Mouse (Mus musculus): Measurements from ENCODE around the gene Kif19a. TPM values are rescaled to one million over a fixed set of nuclear protein-coding genes. Genes with fewer than 3 reads are reported as not detected.

Kif19a gene
- polyA plus RNA-seq, 1 experiment: 5.1 TPM

- WGBS: 49% methylated on average over 6 of the region's 6 CpGs
- H3K4me1 ChIP-seq (ENCODE audit: control insufficient read depth, insufficient read depth, low read length): peaks cover 3% of the 10 kb centered on the region
- H3K4me3 ChIP-seq (replicated peaks; ENCODE audit: insufficient read depth, low read depth, low read length): no peak overlapping the region
- no peaks in the 10 kb centered on the region for H3K27me3 ChIP-seq (ENCODE audit: control insufficient read depth, insufficient read depth, low read length)
- H3K27ac ChIP-seq (ENCODE audit: insufficient read depth, low read length): no peak overlapping the region
- TF ChIP-seq CTCF (IDR thresholded peaks at IDR 0.05; ENCODE audit: borderline replicate concordance, insufficient read depth, low read depth, low read length) (no peak), POLR2A (IDR thresholded peaks at IDR 0.05; ENCODE audit: borderline replicate concordance, insufficient read depth, low read length) (no peak)
- no peak for DNase-seq
Observed at GRCm38 (mm10) chr11:114741451-114741850, 23.7 kb upstream of the Kif19a start.

- TF ChIP-seq POLR2A (IDR thresholded peaks at IDR 0.05; ENCODE audit: borderline replicate concordance, insufficient read depth, low read length) (no peak), CTCF (IDR thresholded peaks at IDR 0.05; ENCODE audit: borderline replicate concordance, insufficient read depth, low read depth, low read length) (peak; percentile 96)
- no peaks in the 10 kb centered on the region for H3K27me3 ChIP-seq (ENCODE audit: control insufficient read depth, insufficient read depth, low read length)
- H3K4me3 ChIP-seq (replicated peaks; ENCODE audit: insufficient read depth, low read depth, low read length): peak overlapping the region; percentile 45
- DNase-seq: peak; percentile 87 to 97
- WGBS: 2% methylated on average over 12 of the region's 12 CpGs
- H3K27ac ChIP-seq (ENCODE audit: insufficient read depth, low read length): no peak overlapping the region
- peaks cover 8% of the 10 kb centered on the region; the same call in 1 of the 2 replicates for H3K4me1 ChIP-seq (ENCODE audit: control insufficient read depth, insufficient read depth, low read length)
Observed at GRCm38 (mm10) chr11:114745134-114745533, 20.1 kb upstream of the Kif19a start.

GRCm38 (mm10) chr11:114747564-114748138 lies 17.5 kb upstream of the Kif19a start:
- no peak for DNase-seq
- Histone ChIP-seq H3K4me3 (replicated peaks; ENCODE audit: insufficient read depth, low read depth, low read length) (no peak overlapping the region), H3K27me3 (ENCODE audit: control insufficient read depth, insufficient read depth, low read length) (no peaks in the 10 kb centered on the region), H3K4me1 (ENCODE audit: control insufficient read depth, insufficient read depth, low read length) (peaks cover 8% of the 10 kb centered on the region; the same call in 1 of the 2 replicates), H3K27ac (ENCODE audit: insufficient read depth, low read length) (no peak overlapping the region)
- WGBS: 89% methylated on average over 12 of the region's 12 CpGs
- TF ChIP-seq POLR2A (IDR thresholded peaks at IDR 0.05; ENCODE audit: borderline replicate concordance, insufficient read depth, low read length): no peak
- no peak for TF ChIP-seq CTCF (IDR thresholded peaks at IDR 0.05; ENCODE audit: borderline replicate concordance, insufficient read depth, low read depth, low read length)

- 70% methylated on average over 6 of the region's 6 CpGs for WGBS
Observed at GRCm38 (mm10) chr11:114769911-114770310, 4.7 kb downstream of the Kif19a start.

GRCm38 (mm10) chr11:114771896-114772295 lies 6.7 kb downstream of the Kif19a start:
- Histone ChIP-seq H3K27me3 (ENCODE audit: control insufficient read depth, insufficient read depth, low read length) (no peaks in the 10 kb centered on the region), H3K27ac (ENCODE audit: insufficient read depth, low read length) (no peak overlapping the region), H3K4me1 (ENCODE audit: control insufficient read depth, insufficient read depth, low read length) (peaks cover 4% of the 10 kb centered on the region), H3K4me3 (replicated peaks; ENCODE audit: insufficient read depth, low read depth, low read length) (no peak overlapping the region)
- DNase-seq: no peak
- WGBS: 80% methylated on average over 2 of the region's 2 CpGs
- TF ChIP-seq CTCF (IDR thresholded peaks at IDR 0.05; ENCODE audit: borderline replicate concordance, insufficient read depth, low read depth, low read length): no peak
- TF ChIP-seq POLR2A (IDR thresholded peaks at IDR 0.05; ENCODE audit: borderline replicate concordance, insufficient read depth, low read length): no peak

More at GRCm38 (mm10) chr11:114769911-114770310, 4.7 kb downstream of the Kif19a start:
- no peak for TF ChIP-seq CTCF (IDR thresholded peaks at IDR 0.05; ENCODE audit: borderline replicate concordance, insufficient read depth, low read depth, low read length)
- TF ChIP-seq POLR2A (IDR thresholded peaks at IDR 0.05; ENCODE audit: borderline replicate concordance, insufficient read depth, low read length): no peak
- no peak for DNase-seq
- H3K27ac ChIP-seq (ENCODE audit: insufficient read depth, low read length): no peak overlapping the region
- H3K4me3 ChIP-seq (replicated peaks; ENCODE audit: insufficient read depth, low read depth, low read length): no peak overlapping the region
- H3K27me3 ChIP-seq (ENCODE audit: control insufficient read depth, insufficient read depth, low read length): no peaks in the 10 kb centered on the region
- H3K4me1 ChIP-seq (ENCODE audit: control insufficient read depth, insufficient read depth, low read length): peaks cover 4% of the 10 kb centered on the region

- 56% methylated on average over 9 of the region's 9 CpGs for WGBS
- no peaks in the 10 kb centered on the region for H3K27me3 ChIP-seq (ENCODE audit: control insufficient read depth, insufficient read depth, low read length)
Observed at GRCm38 (mm10) chr11:114780076-114780475, 14.9 kb downstream of the Kif19a start.

GRCm38 (mm10) chr11:114785892-114786291 lies 20.7 kb downstream of the Kif19a start:
- DNase-seq: no peak
- no peaks in the 10 kb centered on the region for H3K27me3 ChIP-seq (ENCODE audit: control insufficient read depth, insufficient read depth, low read length)
- no peak overlapping the region for H3K27ac ChIP-seq (ENCODE audit: insufficient read depth, low read length)
- no peak overlapping the region for H3K4me3 ChIP-seq (replicated peaks; ENCODE audit: insufficient read depth, low read depth, low read length)
- TF ChIP-seq POLR2A (IDR thresholded peaks at IDR 0.05; ENCODE audit: borderline replicate concordance, insufficient read depth, low read length) (no peak), CTCF (IDR thresholded peaks at IDR 0.05; ENCODE audit: borderline replicate concordance, insufficient read depth, low read depth, low read length) (no peak)
- WGBS: 78% methylated on average over 10 of the region's 10 CpGs
- 0 out of 2 replicates have a peak, but pooled peaks cover 3% of the 10 kb centered on the region for H3K4me1 ChIP-seq (ENCODE audit: control insufficient read depth, insufficient read depth, low read length)

More at GRCm38 (mm10) chr11:114780076-114780475, 14.9 kb downstream of the Kif19a start:
- TF ChIP-seq CTCF (IDR thresholded peaks at IDR 0.05; ENCODE audit: borderline replicate concordance, insufficient read depth, low read depth, low read length): no peak
- TF ChIP-seq POLR2A (IDR thresholded peaks at IDR 0.05; ENCODE audit: borderline replicate concordance, insufficient read depth, low read length): no peak
- no peak for DNase-seq
- H3K4me3 ChIP-seq (replicated peaks; ENCODE audit: insufficient read depth, low read depth, low read length): no peak overlapping the region
- H3K4me1 ChIP-seq (ENCODE audit: control insufficient read depth, insufficient read depth, low read length): no peaks in the 10 kb centered on the region
- H3K27ac ChIP-seq (ENCODE audit: insufficient read depth, low read length): no peak overlapping the region

GRCm38 (mm10) chr11:114786326-114786725 lies 21.1 kb downstream of the Kif19a start:
- peak in 1 of 2 experiments; percentile 26 for DNase-seq
- 13% methylated on average over 43 of the region's 43 CpGs for WGBS
- Histone ChIP-seq H3K4me1 (ENCODE audit: control insufficient read depth, insufficient read depth, low read length) (0 out of 2 replicates have a peak, but pooled peaks cover 5% of the 10 kb centered on the region), H3K27ac (ENCODE audit: insufficient read depth, low read length) (no peak overlapping the region), H3K4me3 (replicated peaks; ENCODE audit: insufficient read depth, low read depth, low read length) (no peak overlapping the region), H3K27me3 (ENCODE audit: control insufficient read depth, insufficient read depth, low read length) (no peaks in the 10 kb centered on the region)
- TF ChIP-seq POLR2A (IDR thresholded peaks at IDR 0.05; ENCODE audit: borderline replicate concordance, insufficient read depth, low read length): no peak
- no peak for TF ChIP-seq CTCF (IDR thresholded peaks at IDR 0.05; ENCODE audit: borderline replicate concordance, insufficient read depth, low read depth, low read length)

Data from cerebellum, adult 2 months (tissue).